Mouse (Mus musculus): ENCODE data around the gene Rnf212. TPM values are rescaled to one million over a fixed set of nuclear protein-coding genes. Genes with fewer than 3 reads are reported as not detected.
"Not testable (repeated sequence)": the region's sequence is repeated elsewhere in the genome, so short reads cannot be mapped to it uniquely, and the experiment has no call there.

Gene Rnf212
- not detected in 2 replicates for total RNA-seq (2015)
- total RNA-seq (2017), result not detected in 2 replicates

- ATAC-seq (ENCODE audit: poor library complexity, severe bottlenecking), result no peak
Observed at GRCm38 (mm10) chr5:108774630-108775306, at the start of gene Rnf212. Gene Rnf212, minus strand, starts transcription at chr5:108774982.

- ATAC-seq (ENCODE audit: poor library complexity, severe bottlenecking), result no peak
Observed at GRCm38 (mm10) chr5:108823276-108823675, 48.5 kb upstream of the Rnf212 start.

GRCm38 (mm10) chr5:108808750-108809149 lies 34.0 kb upstream of the Rnf212 start, which contains the start of gene Vmn2r8:
Gene Vmn2r8, minus strand, starts transcription at chr5:108808850.
- ATAC-seq (ENCODE audit: poor library complexity, severe bottlenecking), result not testable (repeated sequence)

- ATAC-seq (ENCODE audit: poor library complexity, severe bottlenecking), result no peak
Observed at GRCm38 (mm10) chr5:108803646-108804045, 28.9 kb upstream of the Rnf212 start.

- ATAC-seq (ENCODE audit: poor library complexity, severe bottlenecking), result not testable (repeated sequence)
Observed at GRCm38 (mm10) chr5:108795263-108795662, 20.5 kb upstream of the Rnf212 start, which contains the start of gene Tmed11. Gene Tmed11, minus strand, starts transcription at chr5:108795363.

GRCm38 (mm10) chr5:108790385-108790784 lies 15.6 kb upstream of the Rnf212 start:
- ATAC-seq (ENCODE audit: poor library complexity, severe bottlenecking), result not testable (repeated sequence)

- no peak for ATAC-seq (ENCODE audit: poor library complexity, severe bottlenecking)
Observed at GRCm38 (mm10) chr5:108760002-108760401, 14.8 kb downstream of the Rnf212 start.

- ATAC-seq (ENCODE audit: poor library complexity, severe bottlenecking), result no peak
Observed at GRCm38 (mm10) chr5:108758396-108758795, 16.4 kb downstream of the Rnf212 start.

GRCm38 (mm10) chr5:108751258-108751657 lies 23.5 kb downstream of the Rnf212 start:
- not testable (repeated sequence) for ATAC-seq (ENCODE audit: poor library complexity, severe bottlenecking)

- no peak for ATAC-seq (ENCODE audit: poor library complexity, severe bottlenecking)
Observed at GRCm38 (mm10) chr5:108750328-108751210, 24.2 kb downstream of the Rnf212 start.

GRCm38 (mm10) chr5:108744629-108745028 lies 30.2 kb downstream of the Rnf212 start:
- ATAC-seq (ENCODE audit: poor library complexity, severe bottlenecking), result no peak

- no peak for ATAC-seq (ENCODE audit: poor library complexity, severe bottlenecking)
Observed at GRCm38 (mm10) chr5:108743856-108744255, 30.9 kb downstream of the Rnf212 start.

GRCm38 (mm10) chr5:108742596-108742995 lies 32.2 kb downstream of the Rnf212 start:
- no peak for ATAC-seq (ENCODE audit: poor library complexity, severe bottlenecking)

- no peak for ATAC-seq (ENCODE audit: poor library complexity, severe bottlenecking)
Observed at GRCm38 (mm10) chr5:108741844-108742243, 32.9 kb downstream of the Rnf212 start.

GRCm38 (mm10) chr5:108727425-108727824 lies 47.4 kb downstream of the Rnf212 start:
- no peak for ATAC-seq (ENCODE audit: poor library complexity, severe bottlenecking)

- ATAC-seq (ENCODE audit: poor library complexity, severe bottlenecking), result peak; percentile 85
Observed at GRCm38 (mm10) chr5:108726557-108727248, 48.1 kb downstream of the Rnf212 start.

GRCm38 (mm10) chr5:108724006-108724405 lies 50.8 kb downstream of the Rnf212 start:
- no peak for ATAC-seq (ENCODE audit: poor library complexity, severe bottlenecking)

- ATAC-seq (ENCODE audit: poor library complexity, severe bottlenecking), result no peak
Observed at GRCm38 (mm10) chr5:108719761-108720160, 55.0 kb downstream of the Rnf212 start.

- ATAC-seq (ENCODE audit: poor library complexity, severe bottlenecking), result no peak
Observed at GRCm38 (mm10) chr5:108718051-108718450, 56.7 kb downstream of the Rnf212 start.

- no peak for ATAC-seq (ENCODE audit: poor library complexity, severe bottlenecking)
Observed at GRCm38 (mm10) chr5:108715974-108716373, 58.8 kb downstream of the Rnf212 start.

GRCm38 (mm10) chr5:108714149-108714548 lies 60.6 kb downstream of the Rnf212 start:
- no peak for ATAC-seq (ENCODE audit: poor library complexity, severe bottlenecking)
